Mouse (Mus musculus): ENCODE results near the gene Nhsl2.
A peak's percentile ranks its signal among the peaks of the same experiment; 100 is the strongest.
"Not testable (repeated sequence)": the region's sequence is repeated elsewhere in the genome, so short reads cannot be mapped to it uniquely, and the experiment has no call there.

Gene Nhsl2

DNA sequence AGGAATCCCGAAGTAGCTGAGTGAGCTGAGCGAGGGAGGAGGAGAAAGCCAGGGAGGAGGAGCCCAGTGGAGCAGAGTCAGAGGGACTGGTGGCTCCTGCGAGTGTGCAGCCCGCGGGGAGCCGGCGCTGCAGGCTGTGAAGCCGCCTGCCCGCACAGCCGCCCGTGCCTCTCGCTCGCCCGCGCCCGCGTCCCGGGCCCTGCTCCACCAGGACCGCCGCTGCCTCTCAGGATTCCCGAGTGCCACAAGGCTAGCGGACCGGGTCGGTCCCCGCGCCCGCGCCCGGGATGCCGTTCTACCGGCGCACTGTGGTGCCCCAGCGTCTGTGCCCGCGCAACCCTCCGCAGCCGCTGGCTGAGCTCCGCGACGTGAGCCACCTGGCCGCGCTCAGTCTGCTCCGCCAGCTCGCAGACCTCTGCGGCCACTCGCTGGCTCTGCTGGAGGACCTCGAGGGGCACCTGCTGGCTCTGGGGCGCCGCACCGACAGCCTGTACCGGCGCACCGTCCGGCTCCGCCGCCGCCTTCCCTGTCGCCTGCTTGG, at the start of gene Nhsl2:
TSS of gene Nhsl2 (plus strand) at position 105 of the 541 bp plus-strand sequence.
- DNase-seq (ENCODE audit: low read depth, low spot score): no peak

DNA sequence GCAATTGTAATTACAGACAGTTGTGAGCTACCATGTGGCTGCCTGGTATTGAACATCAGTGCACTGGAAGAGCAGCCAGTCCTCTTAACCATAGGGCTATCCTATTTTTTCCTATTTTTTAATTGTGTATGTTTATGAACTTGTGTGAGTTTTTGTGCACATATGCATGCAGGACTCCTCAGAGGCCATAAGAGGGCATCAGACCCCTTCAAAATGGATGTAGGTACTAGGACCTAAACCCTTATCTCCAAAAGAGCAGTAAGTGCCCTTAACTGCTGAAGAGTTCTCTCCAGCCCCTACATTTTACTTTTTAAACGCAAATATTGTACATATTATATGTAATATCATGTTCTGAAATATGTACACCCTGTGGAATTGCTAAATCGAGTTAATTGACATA, 43.7 kb upstream of the Nhsl2 start:
- no peak for DNase-seq (ENCODE audit: low read depth, low spot score)

DNA sequence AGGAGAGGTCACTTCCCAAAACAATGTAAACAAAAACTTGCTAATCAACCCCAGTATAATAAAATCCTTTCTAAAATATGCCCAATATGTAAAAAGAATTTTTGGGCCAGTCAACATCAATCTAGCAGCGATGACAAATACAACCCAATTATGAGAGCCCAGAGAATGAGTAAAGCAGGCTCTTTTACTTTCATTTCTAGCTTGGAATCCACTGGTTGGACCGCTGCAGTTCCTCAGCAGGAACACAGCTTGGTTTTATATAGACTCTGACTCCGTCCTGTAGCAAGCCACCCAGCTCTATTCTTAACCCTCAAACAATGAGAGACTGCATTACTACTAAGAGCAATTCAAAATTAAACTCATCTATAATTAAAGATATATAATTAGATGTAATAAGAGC, 37.4 kb upstream of the Nhsl2 start:
- DNase-seq (ENCODE audit: low read depth, low spot score): no peak

DNA sequence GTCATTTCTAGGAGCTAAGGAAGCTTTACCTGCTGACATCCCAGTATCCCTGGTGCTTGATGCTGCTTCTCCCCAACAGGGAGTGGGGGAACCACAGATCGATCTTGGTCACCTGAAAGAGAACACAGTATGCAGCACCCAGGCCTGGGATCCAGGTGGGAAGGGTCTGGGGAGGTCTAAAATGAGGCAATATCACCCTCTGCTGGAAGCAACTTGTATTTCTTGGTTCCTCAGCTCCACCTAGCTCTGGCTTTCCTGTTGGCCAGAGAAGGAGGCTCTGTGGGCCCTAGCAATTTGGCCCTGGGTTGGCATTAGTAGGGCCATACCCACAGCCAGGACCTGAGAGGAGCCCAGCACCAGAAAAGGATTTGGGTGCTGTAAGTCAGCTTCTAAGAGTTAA, 30.0 kb upstream of the Nhsl2 start:
- DNase-seq (ENCODE audit: low read depth, low spot score): peak; percentile 5

DNA sequence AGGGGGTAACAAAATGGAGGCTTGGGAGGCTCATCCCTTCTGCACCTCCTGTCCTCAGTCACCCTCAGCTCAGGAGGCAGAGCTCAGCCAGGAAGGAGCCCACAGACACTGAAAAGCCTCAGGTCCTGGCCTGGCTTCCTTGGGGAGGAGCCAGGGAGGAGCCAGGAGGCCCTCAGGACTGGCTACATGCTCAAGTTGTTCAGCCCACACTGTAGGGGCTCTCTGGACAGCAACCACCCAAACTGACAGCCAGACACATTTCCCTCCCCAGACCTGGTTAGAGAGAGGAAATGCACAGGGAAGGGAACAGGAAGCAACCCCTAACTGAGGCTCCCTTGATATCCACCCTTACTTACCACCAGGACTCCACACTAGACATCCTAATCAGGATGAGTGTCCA, 29.2 kb upstream of the Nhsl2 start:
- DNase-seq (ENCODE audit: low read depth, low spot score): not testable (repeated sequence)

DNA sequence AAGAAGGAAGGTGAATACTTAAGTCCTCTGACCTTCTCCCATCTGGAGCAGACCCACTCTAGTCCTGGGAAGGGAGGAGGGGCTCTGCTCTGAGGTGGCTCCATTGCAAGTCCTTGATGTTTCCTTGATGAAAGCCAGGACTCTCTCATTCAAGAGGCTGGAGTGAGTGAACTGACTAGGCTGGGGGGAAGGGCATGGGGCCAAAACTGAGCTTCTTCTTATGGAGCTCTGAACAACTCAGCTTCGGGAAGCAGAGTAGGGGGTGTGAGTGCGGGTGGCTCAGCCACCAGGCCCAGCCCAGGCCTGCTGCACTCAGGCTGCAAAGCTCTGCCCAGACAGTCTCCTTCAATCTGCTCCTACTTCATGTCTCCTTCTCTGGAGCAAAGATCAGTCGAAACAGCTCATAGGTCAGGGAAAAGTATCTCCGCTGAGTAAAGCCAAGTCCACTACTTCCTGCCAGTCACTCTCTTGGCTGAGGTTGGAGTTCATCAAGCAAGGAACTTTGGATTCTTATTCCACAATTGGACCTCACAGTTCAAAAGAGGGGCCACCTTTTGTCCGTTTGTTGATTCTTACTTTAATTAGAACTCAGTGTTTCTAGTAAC, 1.9 kb upstream of the Nhsl2 start:
- no peak for DNase-seq (ENCODE audit: low read depth, low spot score)

DNA sequence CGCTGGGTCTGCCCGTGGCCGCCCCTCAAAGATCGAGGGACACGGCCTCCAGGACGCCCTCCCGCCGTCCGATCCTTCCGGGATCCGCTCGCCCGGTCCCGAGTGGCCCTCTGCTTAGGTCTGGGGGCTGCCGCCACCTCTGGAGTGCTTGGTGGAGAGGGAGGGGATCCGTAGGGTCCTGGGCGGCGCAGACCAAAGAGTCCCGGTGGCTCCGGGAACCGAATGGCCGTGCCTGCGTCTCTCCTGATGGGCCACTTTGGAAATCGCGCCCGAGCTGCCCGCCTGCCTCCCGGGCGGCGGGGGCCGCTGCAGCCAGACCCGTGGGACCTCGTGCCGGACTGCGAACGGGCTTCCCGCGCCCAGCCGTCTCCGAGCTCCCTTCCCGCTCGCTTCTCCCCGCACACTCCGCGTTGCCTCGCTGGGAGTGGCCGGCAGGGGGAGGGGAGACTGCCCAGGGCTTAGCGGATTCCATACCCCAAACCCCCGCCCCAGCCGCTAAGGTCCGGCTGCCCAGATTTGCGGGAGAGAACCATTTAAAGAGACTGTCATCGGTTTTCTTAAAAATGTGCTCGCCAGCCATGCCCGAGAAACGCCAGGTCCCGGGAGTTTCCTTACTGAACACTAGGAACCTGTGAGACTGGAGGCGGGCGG, 841 bp downstream of the Nhsl2 start:
- no peak for DNase-seq (ENCODE audit: low read depth, low spot score)

DNA sequence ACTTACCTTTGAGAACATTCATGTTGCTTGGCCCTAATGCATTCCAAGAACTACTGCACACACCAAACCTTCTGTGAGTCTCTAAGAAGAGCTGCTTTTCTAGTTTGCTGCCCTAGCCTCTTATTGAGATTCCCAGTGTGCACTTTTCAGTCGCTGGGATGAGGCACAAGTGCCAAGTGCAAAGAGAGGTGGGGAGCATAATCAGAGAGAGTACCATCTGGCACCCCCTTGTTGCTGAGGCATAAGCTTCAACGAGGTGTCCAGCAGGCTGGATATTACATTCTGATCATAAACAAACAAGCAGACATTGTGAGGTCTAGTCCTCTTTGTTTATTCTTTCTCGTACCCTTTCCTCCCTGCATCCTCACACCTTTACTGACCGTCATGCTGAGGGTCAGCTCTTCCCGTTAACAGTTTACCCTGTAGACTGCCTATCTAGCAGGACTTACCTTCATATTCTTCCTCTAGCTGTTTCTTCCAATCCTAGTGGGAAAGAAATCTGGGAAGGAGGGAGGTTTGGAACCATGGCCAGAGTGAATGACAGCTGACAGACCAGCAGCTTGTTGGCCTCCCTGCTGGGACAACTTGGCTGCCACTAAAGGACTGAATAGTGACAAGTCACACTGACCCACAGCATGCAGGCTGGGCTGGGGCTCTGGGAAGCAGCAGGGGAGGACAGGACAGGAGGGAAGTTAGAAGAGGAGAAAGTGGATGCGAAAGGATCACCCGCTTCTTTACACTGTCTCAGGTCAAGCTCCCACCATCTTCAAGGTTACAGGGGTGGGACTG, 2.6 kb downstream of the Nhsl2 start:
- DNase-seq (ENCODE audit: low read depth, low spot score): no peak

DNA sequence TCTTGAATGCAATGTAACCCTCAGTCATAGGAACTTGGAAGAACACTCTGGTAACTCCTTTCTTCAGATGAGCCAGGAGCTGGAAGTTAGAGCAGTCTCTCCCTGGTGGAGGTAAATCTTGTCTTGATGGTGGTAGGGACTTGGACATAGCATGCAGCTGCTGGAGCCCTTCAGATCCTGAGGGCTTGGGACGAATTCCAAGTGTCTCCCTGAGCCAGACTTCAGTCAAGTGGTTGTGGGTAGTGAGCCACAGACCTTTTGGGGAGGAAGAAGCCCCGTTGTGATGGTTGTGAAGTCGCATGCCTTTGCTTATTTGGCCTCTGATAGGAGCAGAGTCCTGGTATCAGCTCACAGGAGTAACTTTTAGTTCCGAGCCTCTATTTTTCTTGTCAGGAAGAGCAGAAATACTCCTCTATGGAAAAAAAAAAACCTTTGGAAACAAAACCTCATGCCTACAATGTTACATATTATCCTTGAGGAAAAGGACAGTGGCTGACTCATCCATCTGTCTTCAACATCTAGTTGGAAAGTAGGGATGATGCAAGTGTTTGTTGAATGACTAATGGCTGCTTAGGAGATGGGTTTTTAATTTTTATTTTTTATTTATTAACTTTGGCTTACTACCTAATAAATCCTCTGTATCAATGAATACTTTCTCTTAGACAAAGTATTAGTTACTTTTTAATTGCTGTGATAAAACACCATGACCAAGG, 14.6 kb downstream of the Nhsl2 start:
- DNase-seq (ENCODE audit: low read depth, low spot score): no peak

DNA sequence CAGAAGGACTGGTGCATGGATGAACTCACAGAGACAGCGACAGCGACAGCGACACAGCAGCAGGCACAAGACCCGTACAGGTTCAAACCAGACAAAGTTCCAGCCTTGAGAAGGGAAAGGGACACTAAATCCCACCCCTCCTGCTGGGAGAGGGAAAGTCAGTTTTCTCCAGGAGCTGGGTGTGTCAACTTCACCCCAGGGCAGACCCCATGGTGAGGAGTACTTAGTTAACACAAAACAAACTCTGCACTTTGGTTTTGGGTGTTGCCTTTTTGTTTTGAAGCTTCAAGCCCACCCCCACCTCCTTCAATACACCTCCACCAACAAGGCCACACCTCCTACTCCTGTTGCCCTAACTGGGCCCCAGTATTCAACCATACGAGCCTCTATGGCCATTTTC, 15.6 kb downstream of the Nhsl2 start:
- peak; percentile 49 for DNase-seq (ENCODE audit: low read depth, low spot score)

DNA sequence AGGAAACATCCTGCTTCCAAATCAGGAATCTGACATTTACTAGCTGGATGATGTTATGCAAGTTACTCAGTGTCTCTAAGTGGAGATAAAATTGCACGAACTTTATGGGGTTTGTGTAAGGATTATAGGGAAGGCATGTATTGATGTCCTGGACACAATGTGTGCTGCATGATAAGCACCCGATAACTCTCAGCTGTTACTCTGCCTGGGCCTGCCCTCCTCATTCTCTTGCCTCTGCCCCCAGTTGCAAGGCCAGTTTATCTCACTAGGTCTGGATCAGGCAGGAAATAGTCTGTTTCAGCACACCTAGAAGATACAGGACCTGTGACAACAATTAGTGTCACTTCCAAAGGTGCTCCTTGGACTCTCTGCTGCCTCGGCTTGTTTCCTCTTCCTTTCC, 25.0 kb downstream of the Nhsl2 start:
- DNase-seq (ENCODE audit: low read depth, low spot score): no peak

DNA sequence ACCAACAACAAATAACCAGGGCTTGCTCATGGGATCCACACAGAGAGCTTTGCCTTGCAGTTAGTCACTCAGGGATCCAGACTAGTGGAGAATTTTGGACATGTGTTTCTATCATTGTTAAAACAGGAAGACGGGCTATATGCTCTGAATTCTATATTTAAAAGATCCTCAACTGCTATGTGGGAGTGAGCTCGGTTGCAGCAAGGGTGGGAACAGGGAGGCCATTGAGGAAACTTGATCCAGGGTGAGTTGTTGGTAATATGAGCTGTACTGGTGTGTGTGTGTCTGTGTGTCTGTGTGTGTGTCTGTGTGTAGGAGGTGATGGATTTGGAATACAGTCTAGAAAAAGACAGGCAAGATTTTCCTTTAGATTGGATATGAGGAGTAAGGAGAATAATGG, 25.7 kb downstream of the Nhsl2 start:
- no peak for DNase-seq (ENCODE audit: low read depth, low spot score)

DNA sequence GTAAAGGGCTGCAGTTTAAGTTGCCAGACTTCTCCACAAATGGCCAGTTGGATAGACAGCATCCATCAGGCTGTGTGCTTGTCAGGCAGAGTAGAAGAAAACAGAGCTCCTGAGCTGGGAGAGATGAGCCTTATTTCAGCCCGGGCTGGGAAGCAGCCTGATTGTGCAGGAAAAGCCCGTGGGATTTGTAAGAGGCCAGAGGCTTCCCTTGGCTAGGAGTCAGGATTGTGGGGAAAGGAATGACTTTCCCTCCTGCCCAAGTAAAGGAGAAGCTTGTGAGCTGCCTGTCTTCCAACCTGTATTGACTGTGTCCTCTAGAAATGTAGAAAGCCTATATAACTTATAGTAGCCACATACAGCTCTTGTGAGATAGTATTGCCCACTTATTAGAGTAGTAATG, 27.0 kb downstream of the Nhsl2 start:
- DNase-seq (ENCODE audit: low read depth, low spot score): no peak

DNA sequence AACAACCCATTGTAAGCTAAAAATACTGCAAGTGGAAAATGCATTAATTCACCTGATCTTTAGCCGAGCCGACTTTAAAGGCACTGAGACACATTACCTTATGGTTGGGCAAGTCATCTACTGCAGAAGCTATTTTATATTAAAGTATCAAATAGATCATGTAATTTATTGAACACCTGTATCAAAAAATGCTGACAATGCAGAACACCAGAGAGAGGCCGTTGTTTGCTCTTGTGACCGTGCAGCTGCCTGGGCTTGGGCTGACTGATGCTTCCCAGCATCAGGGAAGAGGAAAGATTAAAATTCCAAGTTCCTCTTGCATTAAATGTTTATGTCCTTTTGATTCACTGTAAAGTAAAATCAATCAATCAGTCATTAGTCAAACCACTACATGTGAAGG, 28.7 kb downstream of the Nhsl2 start:
- no peak for DNase-seq (ENCODE audit: low read depth, low spot score)

DNA sequence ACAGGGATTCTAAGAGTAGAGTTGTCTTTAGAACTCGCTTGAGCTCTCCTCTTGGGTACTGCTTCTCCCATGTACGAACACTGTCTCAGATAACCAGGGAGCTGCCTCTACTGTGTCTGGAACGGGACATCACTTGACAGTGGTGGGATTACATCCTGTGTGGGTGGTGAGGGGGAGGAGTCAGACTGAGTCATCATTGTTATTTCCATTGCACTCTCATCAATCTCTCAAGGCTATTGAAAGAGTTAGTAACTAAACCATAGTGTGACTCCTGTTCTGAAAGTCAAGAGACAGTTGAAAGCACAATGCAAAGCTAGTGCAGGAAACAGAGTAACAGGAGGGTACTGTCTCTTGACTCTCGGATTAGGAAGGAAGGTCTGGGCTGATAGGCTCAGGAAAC, 29.4 kb downstream of the Nhsl2 start:
- DNase-seq (ENCODE audit: low read depth, low spot score): no peak

DNA sequence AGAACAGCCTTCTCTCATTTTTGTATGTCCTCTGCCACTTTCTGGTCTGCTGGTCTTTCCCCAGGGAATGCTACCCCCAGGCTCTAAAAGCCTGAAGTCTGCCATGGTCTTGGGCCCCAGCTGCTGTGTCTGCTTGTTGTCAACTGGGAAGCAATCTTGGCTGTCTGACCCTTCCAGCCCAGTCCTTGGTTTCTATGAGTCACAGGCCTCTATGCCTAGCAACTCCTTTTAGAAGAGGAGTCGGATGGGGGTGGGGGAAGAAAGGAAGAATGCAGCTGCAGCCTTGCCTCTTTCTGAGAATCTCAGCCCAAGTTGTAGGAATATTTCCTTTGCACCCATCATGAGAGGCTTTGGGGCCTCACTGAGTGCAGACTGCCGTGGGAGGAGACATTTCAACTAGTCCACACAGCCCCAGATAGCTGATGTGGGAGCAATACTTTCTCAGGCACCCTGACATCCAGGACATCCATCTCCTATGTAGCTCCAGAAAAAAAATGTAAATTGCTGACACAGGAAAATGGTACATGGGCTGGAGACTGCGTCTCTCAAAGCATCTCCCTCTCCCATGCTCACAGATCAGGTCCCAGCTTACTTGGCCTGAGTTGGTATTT, 33.1 kb downstream of the Nhsl2 start:
- no peak for DNase-seq (ENCODE audit: low read depth, low spot score)

DNA sequence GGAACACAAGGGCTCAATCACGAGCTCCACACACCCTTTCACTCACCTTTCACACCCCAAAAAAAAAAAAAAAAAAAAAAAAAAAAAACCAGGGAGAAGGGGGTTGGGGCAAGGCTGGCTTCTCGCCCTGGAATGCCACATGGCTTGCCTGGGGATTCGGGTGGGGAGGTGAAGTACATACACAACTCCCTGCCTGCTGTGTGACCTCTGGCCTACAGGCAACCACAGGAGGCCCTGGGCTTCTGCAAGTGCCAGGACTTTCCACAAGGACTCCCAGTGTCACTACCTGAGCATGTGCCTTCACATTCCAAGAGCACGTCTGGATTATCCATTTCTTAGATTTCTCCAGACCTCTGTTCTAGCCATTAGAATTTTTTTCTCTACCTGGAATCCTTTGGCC, 40.2 kb downstream of the Nhsl2 start:
- DNase-seq (ENCODE audit: low read depth, low spot score): no peak

DNA sequence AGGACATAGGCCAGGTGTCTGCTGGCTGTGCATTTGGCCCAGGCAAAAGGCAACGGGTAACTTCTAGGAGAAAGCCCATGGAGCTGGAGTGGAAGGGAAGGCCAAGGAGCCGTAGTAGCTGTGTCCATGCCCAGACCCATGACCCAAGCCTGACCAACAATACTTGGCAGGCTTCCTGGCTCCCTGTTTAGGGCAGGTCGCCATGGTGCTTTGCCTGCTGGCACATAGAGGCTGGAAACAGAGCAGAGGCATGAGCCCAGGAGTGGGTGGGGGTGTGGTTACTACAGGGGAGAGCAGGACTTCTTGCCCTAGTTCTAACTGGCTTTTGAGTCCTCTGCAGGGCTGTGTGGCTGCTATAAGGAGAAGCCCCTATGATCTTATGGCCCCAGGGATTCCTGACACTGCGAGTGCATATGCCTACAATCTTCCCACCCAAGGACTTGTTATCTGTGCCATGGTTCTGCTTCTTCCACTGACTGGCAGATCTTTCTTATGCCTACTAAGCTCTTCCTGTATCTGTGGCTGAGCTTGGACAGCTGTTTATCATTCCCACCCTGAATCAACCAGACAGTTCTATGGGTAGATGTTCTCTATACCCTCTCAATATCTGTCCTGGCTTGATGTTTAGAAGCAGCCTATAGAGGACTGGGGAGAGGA, 40.8 kb downstream of the Nhsl2 start:
- DNase-seq (ENCODE audit: low read depth, low spot score): no peak

DNA sequence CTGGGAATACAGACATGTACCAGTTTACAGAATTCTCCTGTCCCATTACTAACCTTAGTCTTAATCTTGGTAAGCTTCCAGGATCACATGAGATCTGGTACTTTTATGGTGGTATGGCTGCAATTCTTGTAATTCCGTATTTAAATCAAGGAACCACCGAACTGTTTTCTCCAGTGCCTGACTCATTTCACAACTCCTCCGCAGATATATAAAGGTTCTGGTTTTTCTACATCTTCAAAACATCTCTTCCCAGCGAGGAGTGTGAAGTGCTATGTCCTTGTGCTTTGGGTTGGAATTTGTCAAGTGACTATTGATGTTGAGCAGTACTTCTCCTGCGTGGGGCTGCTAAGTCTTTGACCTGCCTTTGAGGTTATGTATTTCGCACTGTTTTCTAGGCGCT, 44.6 kb downstream of the Nhsl2 start:
- no peak for DNase-seq (ENCODE audit: low read depth, low spot score)

DNA sequence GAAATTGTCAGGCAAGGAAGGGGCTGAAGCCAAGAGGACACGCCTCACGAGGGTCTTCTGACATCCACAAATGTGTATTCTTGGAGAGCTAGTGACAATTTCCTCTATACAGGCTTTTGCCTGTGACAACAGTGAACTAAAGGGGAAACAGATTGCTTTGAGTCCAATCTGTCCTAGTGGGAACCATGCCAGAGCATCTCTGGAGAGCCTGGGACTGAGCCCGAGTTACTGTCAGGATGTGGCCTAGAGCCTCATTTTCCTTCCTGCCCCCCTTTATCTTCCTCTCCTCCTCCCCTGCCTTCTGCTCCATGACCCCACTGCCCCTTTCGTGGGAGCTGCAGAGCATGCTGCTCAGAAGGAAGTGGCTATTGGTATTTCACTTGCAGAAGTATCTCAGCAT, 49.2 kb downstream of the Nhsl2 start:
- no peak for DNase-seq (ENCODE audit: low read depth, low spot score)

DNA sequence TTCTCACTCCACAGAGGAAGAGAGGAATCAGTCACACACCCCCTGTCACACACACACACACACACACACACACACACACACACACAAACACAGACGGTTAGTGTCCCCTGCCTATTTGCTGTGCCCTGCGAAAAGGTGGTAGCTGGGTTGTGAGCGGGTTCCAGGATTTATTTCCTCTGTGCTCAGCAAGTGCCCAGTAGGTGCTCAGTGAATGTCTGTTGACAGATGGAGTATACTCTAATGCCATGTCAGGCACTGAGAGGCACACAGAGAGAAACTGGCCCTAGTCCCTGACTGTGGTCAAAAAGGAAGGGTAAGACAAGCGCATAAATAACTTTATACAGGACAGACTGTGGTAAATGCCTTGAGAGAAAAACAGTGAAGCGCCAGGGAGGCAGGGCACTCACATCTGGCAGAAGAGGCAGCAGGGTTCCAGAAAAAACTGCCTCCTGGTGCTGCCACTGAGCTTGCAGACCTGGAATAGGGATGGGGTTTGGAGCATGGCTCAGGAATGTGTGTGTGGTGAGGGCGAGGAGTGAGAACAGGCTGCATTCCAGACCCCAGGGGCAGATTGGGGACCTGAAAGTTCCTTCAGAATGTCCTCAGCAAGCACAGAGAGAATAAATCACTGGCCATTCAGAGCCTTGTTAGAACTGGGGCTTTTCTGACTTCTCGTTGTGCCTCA, 52.8 kb downstream of the Nhsl2 start:
- DNase-seq (ENCODE audit: low read depth, low spot score): no peak
